Mouse (Mus musculus) bone marrow, adult 2 months (tissue): Measurements from ENCODE around the gene Sfmbt2.

Experiments
- CTCF ChIP-seq: fragments of 200-500 bp; IDR thresholded peaks from 2 replicates; pipeline ENCODE4 v1.5.1; 2011; ENCODE audit warnings: low read length, control low read depth; ENCODE audit not compliant: control insufficient read depth, insufficient read depth
- POLR2A ChIP-seq: fragments of 200-500 bp; IDR thresholded peaks from 2 replicates; pipeline ENCODE4 v1.6.1; 2011; ENCODE audit warnings: low read depth, mild to moderate bottlenecking, control low read depth, low read length, borderline replicate concordance; ENCODE audit not compliant: control insufficient read depth

- no peak for TF ChIP-seq CTCF
- TF ChIP-seq POLR2A = no peak
Measured at GRCm38 (mm10) chr2:10397790-10398189, 27.5 kb downstream of the Sfmbt2 start.
